Mouse (Mus musculus): ENCODE measurements around the gene Gm26938.

GRCm38 (mm10) chr5:139775216-139775926 lies 50.8 kb downstream of the Gm26938 start, which contains the start of gene Ints1:
- TF ChIP-seq GATA1 (IDR thresholded peaks at IDR 0.05; ENCODE audit: low read length) (no peak), TAL1 (IDR thresholded peaks at IDR 0.05; ENCODE audit: low read length) (no peak)

Data from erythroblast, embryonic 14.5 days (primary cell).